Mouse (Mus musculus) limb, embryonic 12.5 days (tissue): ENCODE results near the gene Atp2c1. TPM values are rescaled to one million over a fixed set of nuclear protein-coding genes. Genes with fewer than 3 reads are reported as not detected.

Experiments
- ATAC-seq: fragments of 200-750 bp; cut with Nextera tagmentation; 2 replicates; pipeline ENCODE4 v1.8.0; 2017; ENCODE audit warnings: low read depth, moderate TSS enrichment; ENCODE audit not compliant: insufficient number of reproducible peaks, insufficient read depth, low FRiP score, low TSS enrichment
- H3K27ac ChIP-seq: fragments of 300-500 bp; sonication (generic); 2 replicates; pipeline ENCODE4 v1.5.1; 2016; ENCODE audit warnings: mild to moderate bottlenecking, moderate library complexity
- H3K27me3 ChIP-seq: fragments of 300-500 bp; sonication (generic); 2 replicates; pipeline ENCODE4 v1.6.1; 2016; ENCODE audit warnings: mild to moderate bottlenecking, moderate library complexity
- H3K36me3 ChIP-seq: fragments of 300-500 bp; sonication (generic); 2 replicates; pipeline ENCODE4 v1.6.1; 2016; ENCODE audit warnings: mild to moderate bottlenecking, moderate library complexity
- H3K4me1 ChIP-seq: fragments of 300-500 bp; sonication (generic); replicated peaks from 2 replicates; pipeline ENCODE4 v1.6.1; 2016
- H3K4me2 ChIP-seq: fragments of 300-500 bp; sonication (generic); 2 replicates; pipeline ENCODE4 v1.6.1; 2016; ENCODE audit warnings: mild to moderate bottlenecking, moderate library complexity
- H3K4me3 ChIP-seq: fragments of 300-500 bp; sonication (generic); replicated peaks from 2 replicates; pipeline ENCODE4 v1.5.1; 2016; ENCODE audit warnings: mild to moderate bottlenecking
- H3K9ac ChIP-seq: fragments of 300-500 bp; sonication (generic); replicated peaks from 2 replicates; pipeline ENCODE4 v1.6.1; 2016; ENCODE audit warnings: mild to moderate bottlenecking, moderate library complexity
- H3K9me3 ChIP-seq: fragments of 300-500 bp; sonication (generic); 2 replicates; pipeline ENCODE4 v1.6.1; 2016; ENCODE audit warnings: mild to moderate bottlenecking, moderate library complexity
- WGBS: fragments of 180-500 bp; shearing (Covaris S2); methylation state at CpG from one replicate; pipeline ENCODE4 v1.1.7; 2016; 5-methylcytosine and 5-hydroxymethylcytosine counted together
- polyA plus RNA-seq: library from polyadenylated mRNA; unstranded; fragments of >200 nt; fragmentation: Nextera tagmentation; extraction: Ambion mirVana; gene quantifications from 2 replicates; pipeline ENCODE4 v1.2.1, GENCODE M21; 2016

The Atp2c1 gene
- 59.7 TPM in 2 replicates for polyA plus RNA-seq

GRCm38 (mm10) chr9:105527219-105527618 lies at the start of gene Atp2c1:
Atp2c1 (minus strand) TSS chr9:105527319.
- ATAC-seq, result no peak
- H3K4me2 ChIP-seq, result no peak within 1 kb of the TSS
- 91% methylated on average over 12 of the region's 12 CpGs for WGBS
- H3K27ac ChIP-seq, result no peak within 1 kb of the TSS
- H3K4me1 ChIP-seq, result peaks cover 21% of the 10 kb centered on the region
- H3K9me3 ChIP-seq, result no peaks in the 10 kb centered on the region
- no peak within 1 kb of the TSS for H3K4me3 ChIP-seq
- peaks cover 3% of the 10 kb centered on the region; the same call in 1 of the 2 replicates for H3K27me3 ChIP-seq
- H3K9ac ChIP-seq, result no peak within 1 kb of the TSS
- H3K36me3 ChIP-seq, result no peaks in the 10 kb centered on the region

- Histone ChIP-seq H3K27me3 (peaks cover 8% of the 10 kb centered on the region), H3K4me3 (no peak overlapping the region), H3K27ac (no peak overlapping the region), H3K9me3 (no peaks in the 10 kb centered on the region), H3K4me2 (no peak overlapping the region), H3K4me1 (peaks cover 12% of the 10 kb centered on the region), H3K9ac (no peak overlapping the region), H3K36me3 (no peaks in the 10 kb centered on the region)
- ATAC-seq, result no peak
- WGBS, result 81% methylated on average over 5 of the region's 5 CpGs
These were observed 30.3 kb upstream of the Atp2c1 start for GRCm38 (mm10) chr9:105557452-105557851.

- H3K4me1 ChIP-seq, result peaks cover 12% of the 10 kb centered on the region
- H3K36me3 ChIP-seq, result no peaks in the 10 kb centered on the region
- no peak overlapping the region for H3K4me2 ChIP-seq
- 57% methylated on average over 8 of the region's 8 CpGs for WGBS
- ATAC-seq, result no peak
- no peak overlapping the region for H3K9ac ChIP-seq
- H3K27ac ChIP-seq, result no peak overlapping the region
- H3K27me3 ChIP-seq, result peaks cover 8% of the 10 kb centered on the region
- no peaks in the 10 kb centered on the region for H3K9me3 ChIP-seq
- no peak overlapping the region for H3K4me3 ChIP-seq
These were observed 29.1 kb upstream of the Atp2c1 start for GRCm38 (mm10) chr9:105556141-105556735.

GRCm38 (mm10) chr9:105554439-105554807 lies 27.3 kb upstream of the Atp2c1 start:
- ATAC-seq, result no peak; the same call in 1 of the 2 replicates
- 67% methylated on average over 7 of the region's 7 CpGs for WGBS
- Histone ChIP-seq H3K4me2 (peak overlapping the region; percentile 55), H3K4me1 (peaks cover 13% of the 10 kb centered on the region), H3K9ac (no peak overlapping the region), H3K9me3 (no peaks in the 10 kb centered on the region), H3K36me3 (no peaks in the 10 kb centered on the region), H3K4me3 (peak overlapping the region; percentile 26; the same call in 1 of the 2 replicates), H3K27ac (no peak overlapping the region), H3K27me3 (peaks cover 8% of the 10 kb centered on the region)

- Histone ChIP-seq H3K9me3 (no peaks in the 10 kb centered on the region), H3K9ac (no peak overlapping the region), H3K36me3 (no peaks in the 10 kb centered on the region), H3K4me3 (peak overlapping the region; percentile 26), H3K27me3 (peaks cover 8% of the 10 kb centered on the region), H3K27ac (no peak overlapping the region), H3K4me2 (peak overlapping the region; percentile 55), H3K4me1 (peaks cover 18% of the 10 kb centered on the region)
- no peak for ATAC-seq
- 11% methylated on average over 24 of the region's 24 CpGs for WGBS
These were observed 26.7 kb upstream of the Atp2c1 start for GRCm38 (mm10) chr9:105553629-105554438.

- Histone ChIP-seq H3K4me1 (peaks cover 19% of the 10 kb centered on the region), H3K27me3 (peaks cover 8% of the 10 kb centered on the region), H3K4me3 (no peak overlapping the region), H3K9ac (no peak overlapping the region), H3K9me3 (no peaks in the 10 kb centered on the region), H3K4me2 (no peak overlapping the region), H3K36me3 (no peaks in the 10 kb centered on the region), H3K27ac (no peak overlapping the region)
- ATAC-seq, result no peak
- WGBS, result 40% methylated on average over 4 of the region's 4 CpGs
These were observed 24.3 kb upstream of the Atp2c1 start for GRCm38 (mm10) chr9:105551407-105551806.

GRCm38 (mm10) chr9:105549096-105549495 lies 22.0 kb upstream of the Atp2c1 start:
- no peak for ATAC-seq
- Histone ChIP-seq H3K4me1 (peaks cover 12% of the 10 kb centered on the region), H3K4me3 (no peak overlapping the region), H3K4me2 (no peak overlapping the region), H3K27me3 (0 out of 2 replicates have a peak, but pooled peaks cover 3% of the 10 kb centered on the region), H3K9ac (no peak overlapping the region), H3K36me3 (no peaks in the 10 kb centered on the region), H3K27ac (no peak overlapping the region), H3K9me3 (no peaks in the 10 kb centered on the region)
- WGBS, result 75% methylated on average over 6 of the region's 6 CpGs

- Histone ChIP-seq H3K9me3 (no peaks in the 10 kb centered on the region), H3K4me1 (peaks cover 6% of the 10 kb centered on the region; the same call in 1 of the 2 replicates), H3K36me3 (no peaks in the 10 kb centered on the region), H3K4me3 (no peak overlapping the region), H3K27ac (no peak overlapping the region), H3K9ac (no peak overlapping the region), H3K27me3 (no peaks in the 10 kb centered on the region), H3K4me2 (no peak overlapping the region)
- ATAC-seq, result no peak
- 80% methylated on average over 8 of the region's 8 CpGs for WGBS
These were observed 17.1 kb upstream of the Atp2c1 start for GRCm38 (mm10) chr9:105544013-105544750.

GRCm38 (mm10) chr9:105537473-105537872 lies 10.4 kb upstream of the Atp2c1 start:
- Histone ChIP-seq H3K36me3 (no peaks in the 10 kb centered on the region), H3K9me3 (peaks cover 4% of the 10 kb centered on the region; the same call in 1 of the 2 replicates), H3K27ac (no peak overlapping the region), H3K27me3 (no peaks in the 10 kb centered on the region), H3K9ac (no peak overlapping the region), H3K4me1 (peaks cover 24% of the 10 kb centered on the region), H3K4me2 (no peak overlapping the region), H3K4me3 (no peak overlapping the region)
- no peak for ATAC-seq
- 33% methylated on average over 8 of the region's 8 CpGs for WGBS

- no peak overlapping the region for H3K27ac ChIP-seq
- H3K9me3 ChIP-seq, result peaks cover 4% of the 10 kb centered on the region; the same call in 1 of the 2 replicates
- 32% methylated on average over 10 of the region's 10 CpGs for WGBS
- no peaks in the 10 kb centered on the region for H3K27me3 ChIP-seq
- no peak overlapping the region; the same call in 1 of the 2 replicates for H3K4me2 ChIP-seq
- no peak for ATAC-seq
- H3K36me3 ChIP-seq, result no peaks in the 10 kb centered on the region
- peaks cover 24% of the 10 kb centered on the region for H3K4me1 ChIP-seq
- H3K4me3 ChIP-seq, result no peak overlapping the region
- no peak overlapping the region for H3K9ac ChIP-seq
These were observed 9.8 kb upstream of the Atp2c1 start for GRCm38 (mm10) chr9:105536877-105537276.

- Histone ChIP-seq H3K27ac (no peak overlapping the region), H3K4me1 (peaks cover 28% of the 10 kb centered on the region)
- ATAC-seq, result no peak
These were observed 1.8 kb downstream of the Atp2c1 start for GRCm38 (mm10) chr9:105525355-105525754.

More at GRCm38 (mm10) chr9:105525355-105525754, 1.8 kb downstream of the Atp2c1 start:
- no peak overlapping the region for H3K4me2 ChIP-seq
- WGBS, result 67% methylated on average over 4 of the region's 4 CpGs
- H3K9ac ChIP-seq, result no peak overlapping the region
- no peaks in the 10 kb centered on the region for H3K9me3 ChIP-seq
- H3K36me3 ChIP-seq, result no peaks in the 10 kb centered on the region
- no peak overlapping the region for H3K4me3 ChIP-seq
- peaks cover 3% of the 10 kb centered on the region; the same call in 1 of the 2 replicates for H3K27me3 ChIP-seq
